Mouse (Mus musculus) CD4-positive, CD25-positive, alpha-beta regulatory T cell, adult 2 months (primary cell): ENCODE measurements around the gene Cubn.
A peak's percentile ranks its signal among the peaks of the same experiment; 100 is the strongest.

Source experiments
- DNase-seq: peaks from one replicate; pipeline ENCODE4 v3.0.0-alpha.2; 2012; ENCODE audit warnings: low read depth, low spot score

The Cubn gene

GRCm38 (mm10) chr2:13357885-13358552 lies 133.6 kb downstream of the Cubn start:
- DNase-seq: no peak

- DNase-seq: no peak
Measured at GRCm38 (mm10) chr2:13352775-13353174, 138.8 kb downstream of the Cubn start.

- no peak for DNase-seq
Measured at GRCm38 (mm10) chr2:13352112-13352728, 139.4 kb downstream of the Cubn start.

DNA sequence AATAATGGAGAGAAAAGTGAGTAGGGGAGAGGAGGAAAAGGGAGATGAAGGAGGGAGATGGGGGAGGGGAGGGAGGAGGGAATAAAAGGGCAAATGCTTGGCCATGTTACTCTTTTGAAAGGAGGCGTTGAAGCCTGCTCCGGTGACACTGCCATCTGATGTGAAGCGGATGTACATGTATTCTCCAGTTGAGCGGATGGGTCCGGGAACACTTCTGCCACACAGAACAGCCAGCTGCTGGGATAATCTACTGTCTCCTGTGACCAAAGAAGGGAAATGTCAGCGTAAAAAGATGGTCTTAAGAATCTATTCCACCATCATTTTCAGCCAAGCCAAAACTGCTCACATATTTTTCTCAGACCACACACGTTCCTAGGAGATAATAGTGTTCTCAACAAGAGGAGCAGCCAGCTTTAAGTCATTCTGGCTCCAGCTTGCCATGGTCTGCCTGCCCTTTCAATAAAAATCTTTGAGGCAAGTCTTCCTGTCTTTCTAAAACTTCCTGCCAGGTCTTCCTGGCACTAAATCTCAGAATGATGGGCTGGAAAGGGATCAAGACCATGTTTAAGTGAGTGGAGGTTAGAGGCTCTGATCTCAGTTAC lies 149.2 kb downstream of the Cubn start:
- no peak for DNase-seq

- no peak for DNase-seq
Measured at GRCm38 (mm10) chr2:13335446-13335845, 156.2 kb downstream of the Cubn start.

GRCm38 (mm10) chr2:13329754-13330417 lies 161.7 kb downstream of the Cubn start:
- no peak for DNase-seq

GRCm38 (mm10) chr2:13303376-13303775 lies 188.2 kb downstream of the Cubn start:
- no peak for DNase-seq

GRCm38 (mm10) chr2:13299031-13299430 lies 192.6 kb downstream of the Cubn start:
- peak; percentile 49 for DNase-seq

DNA sequence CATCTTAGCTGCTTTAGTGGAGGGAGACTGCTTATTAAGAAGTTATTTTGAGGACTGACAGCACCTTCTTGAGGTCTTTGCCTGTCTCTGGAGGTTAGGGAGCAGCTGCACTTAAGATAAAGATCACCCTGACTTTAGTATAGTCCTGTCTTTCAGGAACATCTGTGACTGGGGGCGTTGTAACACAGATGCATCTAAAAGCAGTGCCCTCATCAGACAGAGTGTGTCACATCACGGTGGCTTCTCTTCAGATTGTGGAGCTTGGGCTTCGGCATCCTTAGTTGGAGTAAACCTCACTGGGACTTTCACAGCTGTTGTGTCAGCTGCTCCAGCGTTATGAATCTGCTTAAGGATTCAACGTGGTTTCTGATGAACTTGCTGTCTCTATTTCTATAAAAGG lies 193.9 kb downstream of the Cubn start:
- DNase-seq: no peak

GRCm38 (mm10) chr2:13290661-13291060 lies 201.0 kb downstream of the Cubn start:
- DNase-seq: peak; percentile 76

GRCm38 (mm10) chr2:13290070-13290469 lies 201.5 kb downstream of the Cubn start:
- no peak for DNase-seq

DNA sequence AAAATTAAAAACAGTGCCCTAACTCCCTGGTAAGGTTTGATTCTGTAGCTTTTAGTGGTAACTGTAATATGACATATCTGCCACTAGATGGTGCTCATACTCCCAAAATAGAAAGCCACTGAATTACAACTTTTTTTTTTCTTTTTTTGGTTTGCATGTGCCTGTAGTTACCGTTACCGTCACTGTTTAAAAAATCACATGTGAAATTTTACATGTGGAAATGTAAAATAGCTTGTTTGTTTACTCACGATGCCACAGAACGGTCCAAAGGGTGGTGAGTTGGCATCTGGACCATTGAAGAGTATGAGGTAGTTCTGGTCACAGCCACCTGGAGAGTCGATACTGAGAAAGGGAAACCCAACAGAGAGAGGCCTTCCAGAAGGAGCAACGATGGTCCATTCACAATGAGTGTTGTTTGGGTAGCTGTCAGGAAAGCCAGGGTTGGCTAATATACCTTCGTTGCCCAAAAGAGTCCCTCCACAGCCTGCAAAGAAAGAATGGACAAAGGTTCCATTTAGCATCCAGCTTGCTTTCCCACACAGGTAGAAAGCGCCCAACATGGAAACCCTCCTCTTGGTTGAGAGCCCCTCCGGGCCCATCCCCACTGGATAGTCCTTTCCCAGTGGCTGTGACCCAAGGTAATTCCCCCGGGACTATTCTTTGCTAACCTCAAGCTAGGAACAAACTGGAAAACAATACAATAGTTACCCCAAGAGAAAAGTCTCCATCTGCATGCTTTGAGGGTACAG lies 213.3 kb downstream of the Cubn start:
- DNase-seq: peak; percentile 60

- DNase-seq: peak; percentile 48
Measured at GRCm38 (mm10) chr2:13275874-13276273, 215.7 kb downstream of the Cubn start.

DNA sequence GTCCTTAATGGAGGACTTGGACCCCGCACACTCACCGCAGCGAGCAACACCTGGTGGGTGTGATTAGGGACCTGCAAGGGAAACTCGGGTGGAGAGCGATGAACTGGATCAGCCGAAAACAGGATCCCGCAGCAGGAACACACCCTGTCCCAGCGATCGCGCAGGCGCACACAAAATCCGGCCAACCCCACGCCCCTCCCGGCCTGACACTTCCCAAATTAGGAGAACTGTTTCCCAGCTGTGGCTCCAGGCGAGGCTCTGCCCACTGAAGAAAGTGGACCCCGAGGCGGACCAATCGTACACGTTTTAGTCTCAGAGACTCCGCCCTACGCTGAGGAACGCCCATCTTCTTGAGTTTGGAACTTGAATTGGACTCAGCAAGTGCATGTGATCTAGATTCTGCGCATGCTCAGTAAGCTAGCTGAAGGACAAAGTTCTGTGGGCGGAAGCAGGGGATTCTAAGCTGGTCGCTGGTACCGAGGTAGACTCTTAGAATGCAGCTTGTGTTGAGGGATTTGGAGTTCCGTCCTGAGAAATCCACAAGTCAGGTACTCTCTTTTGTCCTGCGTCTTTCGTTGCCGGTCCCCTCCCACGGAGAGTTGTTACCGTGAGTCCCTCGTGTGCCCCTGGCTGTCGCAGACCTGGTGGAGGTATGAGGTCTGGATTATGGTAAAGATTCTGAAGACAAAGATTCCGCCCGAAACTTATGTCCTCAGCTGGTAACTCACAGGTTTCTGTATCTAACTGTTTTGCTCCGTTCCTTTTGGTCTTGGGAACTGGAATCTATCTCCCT lies 220.3 kb downstream of the Cubn start, which contains the start of gene Rsu1:
Gene Rsu1, minus strand, starts transcription at position 251 of the 793 bp plus-strand sequence.
- DNase-seq: peak; percentile 97

GRCm38 (mm10) chr2:13270736-13271135 lies 220.9 kb downstream of the Cubn start:
- no peak for DNase-seq

- DNase-seq: no peak
Measured at GRCm38 (mm10) chr2:13268681-13269293, 222.8 kb downstream of the Cubn start.

DNA sequence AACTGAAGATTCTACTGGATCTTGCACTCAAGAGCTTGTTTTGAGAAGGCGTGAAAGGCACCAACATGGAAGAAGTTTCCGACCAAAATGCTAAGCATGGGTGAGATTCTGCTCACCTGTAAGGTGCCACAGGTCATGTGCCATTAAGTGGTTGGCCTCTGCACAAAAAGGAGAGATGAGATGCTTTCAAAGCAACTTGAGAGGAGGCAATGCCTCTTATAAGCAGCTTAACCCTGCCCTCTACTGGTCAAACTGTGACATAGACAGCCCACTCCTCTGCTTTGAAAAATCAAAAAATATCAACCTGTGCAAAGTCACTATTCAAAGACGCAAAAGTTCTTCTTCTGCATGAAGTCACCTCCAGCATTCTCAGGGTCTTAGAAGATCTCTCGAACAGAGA lies 226.7 kb downstream of the Cubn start:
- peak; percentile 75 for DNase-seq

GRCm38 (mm10) chr2:13263150-13263549 lies 228.5 kb downstream of the Cubn start:
- no peak for DNase-seq

- DNase-seq: no peak
Measured at GRCm38 (mm10) chr2:13258606-13259005, 233.0 kb downstream of the Cubn start.

DNA sequence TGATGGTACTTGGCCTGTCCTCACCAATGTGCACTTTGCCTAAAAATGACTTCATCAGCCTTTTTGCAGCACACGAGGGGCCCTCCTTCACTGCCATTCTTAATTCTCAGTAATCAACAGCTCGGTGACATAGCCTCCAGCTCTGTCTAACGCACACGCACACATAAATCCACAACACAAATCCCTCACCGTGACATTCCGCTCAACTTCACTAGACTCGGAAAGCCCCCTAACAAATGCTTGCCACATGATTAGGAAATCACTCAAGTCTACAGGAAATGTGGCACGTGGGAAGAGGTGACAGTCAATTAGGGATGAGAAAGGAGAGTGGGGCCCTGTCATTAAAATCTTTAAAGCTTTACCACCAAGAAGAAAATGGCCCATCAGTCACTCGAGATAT lies 250.9 kb downstream of the Cubn start:
- no peak for DNase-seq
